14 mouse cellular contexts compared by ENCODE assay signal in the genomic region with DNA sequence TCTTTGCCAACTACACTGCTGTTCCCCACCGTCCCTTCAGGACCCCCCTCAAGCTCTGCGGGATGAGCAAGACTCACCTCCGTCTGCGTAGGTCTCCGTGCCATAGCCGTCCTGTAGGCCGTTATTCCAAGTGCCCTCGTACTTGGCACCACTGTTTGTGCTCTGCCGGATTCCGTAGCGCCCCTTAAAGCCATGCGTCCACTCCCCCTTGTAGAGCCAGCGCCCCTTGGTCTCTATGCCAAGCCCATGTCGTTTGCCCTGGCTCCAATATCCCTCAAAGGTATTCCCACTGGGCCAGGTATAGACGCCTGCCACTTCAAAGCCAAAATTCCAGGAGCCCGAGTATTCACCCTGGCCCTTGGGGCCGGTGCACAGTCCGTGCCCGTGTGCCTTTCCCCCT. TPM values are rescaled to one million over a fixed set of nuclear protein-coding genes. Genes with fewer than 3 reads are reported as not detected.
DNase-seq lines count a peak whose midpoint lies in the region; ATAC-seq and TF ChIP-seq lines count a peak whose summit lies in the region.
"Had no signal": no experiment of that assay in that cellular context is flagged by ENCODE, and none has a peak within 500 bp of the region (broad histone marks: within the 10 kb centered on the region; RNA-seq: fewer than 3 reads in every experiment).

No protein-coding gene starts in this region.

- peak overlapping the region; percentile 97 for H3K27ac ChIP-seq in heart, embryonic 12.5 days (ENCODE audit: poor library complexity, severe bottlenecking)
- no peak overlapping the region for H3K27ac ChIP-seq in lung, embryonic 15.5 days
- peak overlapping the region; percentile 97 for H3K27ac ChIP-seq in heart, postnatal 0 days (ENCODE audit: low read depth)
- peak overlapping the region; percentile 27; the same call in 1 of the 2 replicates for H3K27ac ChIP-seq in small intestine, adult 2 months (ENCODE audit: insufficient read depth, low read depth, low read length)
- H3K27ac ChIP-seq: forebrain, embryonic 15.5 days; midbrain, embryonic 15.5 days had no signal

- ATAC-seq in heart, embryonic 12.5 days (ENCODE audit: insufficient number of reproducible peaks, low FRiP score), result no peak
- 0 out of 2 replicates have a peak, but pooled peaks have one; percentile 16 for ATAC-seq in lung, embryonic 15.5 days (ENCODE audit: borderline replicate concordance, extremely low read depth, low FRiP score, low TSS enrichment)
- no peak for ATAC-seq in heart, postnatal 0 days (ENCODE audit: insufficient read depth, low read depth)
- ATAC-seq: forebrain, embryonic 15.5 days; inflammation-experienced regulatory T-cells, adult 6 months; midbrain, embryonic 15.5 days had no signal

- no peak for TF ChIP-seq POLR2A in small intestine, adult 2 months (IDR thresholded peaks at IDR 0.05; ENCODE audit: low read depth, low read length)

- no peak for DNase-seq in heart, postnatal 36 days
- no peak for DNase-seq in lung, postnatal 4 days
- no peak for DNase-seq in heart, postnatal 0 days (ENCODE audit: low spot score)
- no peak for DNase-seq in embryo, embryonic 11 days
- no peak for DNase-seq in urinary bladder, adult 18-20 months (ENCODE audit: low spot score in 2 of 2)
- DNase-seq: right cerebral cortex, postnatal 4 days; thymus, postnatal 36 days had no signal

- H3K4me1 ChIP-seq in heart, embryonic 12.5 days (replicated peaks), result peaks cover 32% of the 10 kb centered on the region
- H3K4me1 ChIP-seq in lung, embryonic 15.5 days, result 0 out of 2 replicates have a peak, but pooled peaks cover 4% of the 10 kb centered on the region
- peaks cover 15% of the 10 kb centered on the region for H3K4me1 ChIP-seq in heart, postnatal 0 days (ENCODE audit: control insufficient read depth, insufficient read depth)
- H3K4me1 ChIP-seq in small intestine, adult 2 months (ENCODE audit: control insufficient read depth, insufficient read depth, insufficient read length, low read length), result no peaks in the 10 kb centered on the region
- H3K4me1 ChIP-seq: forebrain, embryonic 15.5 days; midbrain, embryonic 15.5 days had no signal

- no peaks in the 10 kb centered on the region for H3K27me3 ChIP-seq in heart, embryonic 12.5 days (replicated peaks)
- H3K27me3 ChIP-seq in lung, embryonic 15.5 days, result no peaks in the 10 kb centered on the region
- no peaks in the 10 kb centered on the region for H3K27me3 ChIP-seq in heart, postnatal 0 days (ENCODE audit: control insufficient read depth, insufficient read depth, low read length)
- no peaks in the 10 kb centered on the region for H3K27me3 ChIP-seq in small intestine, adult 2 months (ENCODE audit: control insufficient read depth, insufficient read depth, low read length)
- H3K27me3 ChIP-seq: forebrain, embryonic 15.5 days; midbrain, embryonic 15.5 days had no signal

- H3K4me3 ChIP-seq in heart, embryonic 12.5 days, result peak overlapping the region; percentile 79
- H3K4me3 ChIP-seq in lung, embryonic 15.5 days, result peak overlapping the region; percentile 39
- H3K4me3 ChIP-seq in heart, postnatal 0 days (ENCODE audit: low read depth, low read length), result peak overlapping the region; percentile 85
- H3K4me3 ChIP-seq in small intestine, adult 2 months (ENCODE audit: low read depth, low read length), result peak overlapping the region; percentile 59
- H3K4me3 ChIP-seq: forebrain, embryonic 15.5 days; midbrain, embryonic 15.5 days had no signal

- TF ChIP-seq CTCF in heart, postnatal 0 days (IDR thresholded peaks at IDR 0.05; ENCODE audit: low read depth), result no peak
- no peak for TF ChIP-seq CTCF in small intestine, adult 2 months (IDR thresholded peaks at IDR 0.05; ENCODE audit: extremely low read depth, insufficient read length, insufficient replicate concordance, low read depth, low read length)

- H3K4me2 ChIP-seq in heart, embryonic 12.5 days, result peak overlapping the region; percentile 71
- peak overlapping the region; percentile 48 for H3K4me2 ChIP-seq in lung, embryonic 15.5 days
- peak overlapping the region; percentile 75 for H3K4me2 ChIP-seq in heart, postnatal 0 days (ENCODE audit: low read depth, low read length)
- H3K4me2 ChIP-seq: forebrain, embryonic 15.5 days; midbrain, embryonic 15.5 days had no signal

- H3K36me3 ChIP-seq in heart, embryonic 12.5 days, result peaks cover 4% of the 10 kb centered on the region; the same call in 1 of the 2 replicates
- H3K36me3 ChIP-seq in lung, embryonic 15.5 days, result no peaks in the 10 kb centered on the region
- no peaks in the 10 kb centered on the region for H3K36me3 ChIP-seq in heart, postnatal 0 days (replicated peaks; ENCODE audit: control insufficient read depth, insufficient read depth, low read length)
- H3K36me3 ChIP-seq in small intestine, adult 2 months (ENCODE audit: control insufficient read depth, insufficient read depth, low read length), result no peaks in the 10 kb centered on the region
- H3K36me3 ChIP-seq: forebrain, embryonic 15.5 days; midbrain, embryonic 15.5 days had no signal

- H3K9ac ChIP-seq in heart, embryonic 12.5 days, result peak overlapping the region; percentile 97
- H3K9ac ChIP-seq in lung, embryonic 15.5 days, result no peak overlapping the region
- H3K9ac ChIP-seq in heart, postnatal 0 days (replicated peaks; ENCODE audit: low read depth, low read length), result peak overlapping the region; percentile 95
- H3K9ac ChIP-seq: forebrain, embryonic 15.5 days; midbrain, embryonic 15.5 days had no signal

- WGBS in heart, embryonic 12.5 days, result 41% methylated on average over 19 of the region's 19 CpGs
- WGBS in lung, embryonic 15.5 days, result 85% methylated on average over 19 of the region's 19 CpGs
- 27% methylated on average over 19 of the region's 19 CpGs for WGBS in heart, postnatal 0 days
- WGBS in small intestine, adult 2 months, result 83% methylated on average over 19 of the region's 19 CpGs

- no peak for TF ChIP-seq EP300 in heart, postnatal 0 days (IDR thresholded peaks at IDR 0.05; ENCODE audit: low read depth)

- intact Hi-C loops in heart, postnatal 36 days (cut with DNase I), result loop anchor here (2.0 to 5.0 kb wide), 2 partner anchors 26 to 35 kb away; no protein-coding TSS in a partner anchor

- no peaks in the 10 kb centered on the region for H3K9me3 ChIP-seq in heart, embryonic 12.5 days (replicated peaks)
- H3K9me3 ChIP-seq in lung, embryonic 15.5 days, result no peaks in the 10 kb centered on the region
- H3K9me3 ChIP-seq in heart, postnatal 0 days (replicated peaks; ENCODE audit: control insufficient read depth, low read length), result no peaks in the 10 kb centered on the region
- H3K9me3 ChIP-seq: forebrain, embryonic 15.5 days; midbrain, embryonic 15.5 days had no signal

RNA-seq across cellular contexts. Expression of gene Jph2, which starts 0.7 kb away (rescaled TPM):
- polyA plus RNA-seq in heart, embryonic 12.5 days (2016; fragmentation: Nextera tagmentation; extraction: Ambion mirVana), result 62.5 and 62.7 TPM in 2 replicates
- total RNA-seq in heart, postnatal 36 days (2021), result 100 to 1,000 TPM; 323 to 334 TPM
- polyA plus RNA-seq in lung, embryonic 15.5 days (2015; fragmentation: Nextera tagmentation; extraction: Ambion mirVana), result 6.9 and 7.7 TPM in 2 replicates
- total RNA-seq in heart, postnatal 0 days (2014; rRNA removed; ENCODE audit: low replicate concordance), result 215 and 246 TPM in 2 replicates
- 47.3 and 61.7 TPM in 2 replicates for polyA plus RNA-seq in heart, postnatal 0 days (2015; fragmentation: Nextera tagmentation; extraction: Ambion mirVana)
- 20.6 and 28.7 TPM in 2 replicates for polyA plus RNA-seq in small intestine, adult 2 months (2012; rRNA removed)
- polyA plus RNA-seq: inflammation-experienced regulatory T-cells, adult 6 months had no signal

RNA-seq across cellular contexts. Expression of gene Oser1, which starts 27.4 kb away (rescaled TPM):
- 55.3 and 57.2 TPM in 2 replicates for polyA plus RNA-seq in heart, embryonic 12.5 days (2016; fragmentation: Nextera tagmentation; extraction: Ambion mirVana)
- 10 to 100 TPM; 21.9 TPM for total RNA-seq in heart, postnatal 36 days (2021)
- 90.1 and 94.5 TPM in 2 replicates for polyA plus RNA-seq in lung, embryonic 15.5 days (2015; fragmentation: Nextera tagmentation; extraction: Ambion mirVana)
- total RNA-seq in heart, postnatal 0 days (2014; rRNA removed; ENCODE audit: low replicate concordance), result 23.8 and 28.9 TPM in 2 replicates
- polyA plus RNA-seq in heart, postnatal 0 days (2015; fragmentation: Nextera tagmentation; extraction: Ambion mirVana), result 41.4 and 45.1 TPM in 2 replicates
- 5.0 and 12.2 TPM in 2 replicates for polyA plus RNA-seq in small intestine, adult 2 months (2012; rRNA removed)

RNA-seq across cellular contexts. Expression of gene Gdap1l1, which starts 41.2 kb away (rescaled TPM):
- 0.19 and 0.63 TPM in 2 replicates for polyA plus RNA-seq in heart, embryonic 12.5 days (2016; fragmentation: Nextera tagmentation; extraction: Ambion mirVana)
- not detected for total RNA-seq in heart, postnatal 36 days (2021)
- polyA plus RNA-seq in lung, embryonic 15.5 days (2015; fragmentation: Nextera tagmentation; extraction: Ambion mirVana), result 0.62 and 1.3 TPM in 2 replicates
- total RNA-seq in heart, postnatal 0 days (2014; rRNA removed; ENCODE audit: low replicate concordance), result not detected in 2 replicates
- polyA plus RNA-seq in heart, postnatal 0 days (2015; fragmentation: Nextera tagmentation; extraction: Ambion mirVana), result 0.10 TPM in 1 of 2 replicates, not detected in the other
- polyA plus RNA-seq in small intestine, adult 2 months (2012; rRNA removed), result 0.85 and 1.6 TPM in 2 replicates
- total RNA-seq: gastrocnemius, postnatal 36 days had no signal
